Mouse (Mus musculus) kidney, adult 2 months (tissue): ENCODE measurements around the gene Maats1.

Experiments
- CTCF ChIP-seq: fragments of 200-500 bp; conservative IDR thresholded peaks from 2 replicates; pipeline ENCODE4 v1.5.1; 2011; ENCODE audit warnings: low read depth, mild to moderate bottlenecking, control low read depth, low read length, moderate library complexity, mixed read lengths; ENCODE audit not compliant: insufficient read depth, insufficient read length
- POLR2A ChIP-seq: fragments of 200-500 bp; IDR thresholded peaks from one replicate; pipeline ENCODE4 v1.6.1; 2011; ENCODE audit warnings: low read depth, low read length, control low read depth

DNA sequence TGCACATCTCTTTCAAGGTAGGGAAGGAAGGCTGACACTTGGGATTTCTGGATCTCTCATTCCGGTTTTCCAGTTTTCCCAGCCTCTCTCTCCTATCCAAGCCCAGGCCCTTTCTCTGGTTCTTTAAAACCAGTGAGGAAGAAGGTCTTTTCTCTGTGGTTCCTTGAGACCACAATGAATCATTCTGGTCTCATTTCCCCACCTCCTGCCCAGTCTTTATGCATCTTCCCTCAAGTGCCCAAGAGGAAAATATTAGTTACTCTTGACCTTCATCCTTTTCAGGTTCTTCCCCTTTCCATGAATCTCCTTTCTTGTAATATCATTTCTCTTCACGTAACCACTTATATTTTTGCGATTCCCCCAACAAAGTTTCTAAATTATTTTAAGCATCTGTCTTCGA is 43.8 kb upstream of the Maats1 start:
- TF ChIP-seq CTCF: no peak
- TF ChIP-seq POLR2A: no peak
